Mouse (Mus musculus) inflammation-experienced regulatory T-cells, adult 6 months (primary cell): Measurements from ENCODE around the gene Atox1. TPM values are rescaled to one million over a fixed set of nuclear protein-coding genes. Genes with fewer than 3 reads are reported as not detected.

ENCODE experiments used
- ATAC-seq: one replicate; pipeline ENCODE4 v1.8.0; 2017
- polyA plus RNA-seq, 3 experiments: library from polyadenylated mRNA; unstranded; fragments of 100-300 nt; shearing (Covaris generic); gene quantifications; one replicate each; pipeline ENCODE4 v1.2.1; 2017

Gene Atox1
- polyA plus RNA-seq, 3 experiments from 2014 or later, result 193 to 267 (median 197) TPM

GRCm38 (mm10) chr11:55412680-55413415 is 48.2 kb downstream of the Atox1 start:
- no peak for ATAC-seq

GRCm38 (mm10) chr11:55412034-55412433 is 49.0 kb downstream of the Atox1 start:
- no peak for ATAC-seq

- ATAC-seq, result no peak
These were observed 50.5 kb downstream of the Atox1 start for GRCm38 (mm10) chr11:55410502-55410901.

DNA sequence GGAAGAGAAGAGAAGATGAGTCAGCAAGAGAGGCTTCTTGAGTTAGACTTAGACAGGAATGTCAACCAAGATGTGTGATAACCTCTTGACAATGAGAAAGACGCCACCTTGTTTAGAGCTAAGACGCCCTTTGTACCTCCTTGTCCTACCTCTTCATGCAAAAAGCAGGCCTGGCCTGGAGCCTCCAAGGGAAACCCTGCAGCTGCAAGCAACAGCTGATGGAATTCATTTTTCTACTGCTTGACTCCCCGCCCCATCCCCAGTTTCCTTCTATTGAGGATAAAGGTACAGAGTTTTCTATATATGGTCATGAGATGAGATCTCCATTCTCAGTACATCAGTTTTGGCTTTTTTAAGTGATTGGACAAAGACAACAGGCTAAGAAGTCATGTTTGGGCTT is 51.0 kb downstream of the Atox1 start:
- ATAC-seq, result no peak

DNA sequence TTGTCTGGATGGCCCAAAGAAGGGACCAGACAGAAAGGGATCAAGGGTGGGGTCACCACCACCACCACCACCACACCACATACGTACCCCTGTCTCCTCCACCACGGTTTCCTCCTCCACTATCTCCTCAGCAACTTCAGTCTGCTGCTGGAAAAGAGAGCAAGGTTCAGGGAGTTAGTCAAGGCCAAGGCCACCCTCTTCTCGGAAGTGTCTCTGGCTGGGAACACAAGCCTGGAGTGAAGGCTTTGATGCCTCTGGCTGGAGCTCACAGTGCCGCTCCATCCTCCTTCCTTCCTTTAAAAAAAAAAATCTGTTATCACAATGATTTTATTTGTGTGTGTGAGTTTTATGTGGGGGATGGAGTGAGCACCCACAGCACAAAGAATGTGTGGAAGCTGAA is 53.9 kb downstream of the Atox1 start:
- no peak for ATAC-seq

GRCm38 (mm10) chr11:55405601-55406469 is 55.2 kb downstream of the Atox1 start:
- ATAC-seq, result no peak

- ATAC-seq, result no peak
These were observed 56.2 kb downstream of the Atox1 start for GRCm38 (mm10) chr11:55404659-55405457.

- no peak for ATAC-seq
These were observed 60.2 kb downstream of the Atox1 start for GRCm38 (mm10) chr11:55400863-55401262.

DNA sequence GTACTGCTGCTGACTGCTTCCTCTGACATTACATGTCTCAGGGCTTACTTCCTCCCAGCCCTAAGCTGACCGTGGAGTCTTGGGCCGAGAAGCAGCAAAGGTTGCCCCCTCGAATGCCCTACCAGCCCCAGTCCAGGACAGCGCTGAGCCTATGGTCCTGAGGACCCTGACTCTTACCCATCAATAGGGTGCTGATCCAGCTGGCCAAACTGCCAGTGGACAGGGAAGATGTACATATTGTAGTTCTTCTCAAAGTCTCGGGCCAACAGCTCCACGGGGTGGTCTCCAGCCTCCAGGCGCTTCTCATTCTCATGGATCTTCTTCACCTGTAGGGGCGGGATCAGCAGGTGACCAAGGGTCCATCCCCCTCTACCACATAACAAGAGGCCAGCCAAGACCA is 62.7 kb downstream of the Atox1 start:
- no peak for ATAC-seq

DNA sequence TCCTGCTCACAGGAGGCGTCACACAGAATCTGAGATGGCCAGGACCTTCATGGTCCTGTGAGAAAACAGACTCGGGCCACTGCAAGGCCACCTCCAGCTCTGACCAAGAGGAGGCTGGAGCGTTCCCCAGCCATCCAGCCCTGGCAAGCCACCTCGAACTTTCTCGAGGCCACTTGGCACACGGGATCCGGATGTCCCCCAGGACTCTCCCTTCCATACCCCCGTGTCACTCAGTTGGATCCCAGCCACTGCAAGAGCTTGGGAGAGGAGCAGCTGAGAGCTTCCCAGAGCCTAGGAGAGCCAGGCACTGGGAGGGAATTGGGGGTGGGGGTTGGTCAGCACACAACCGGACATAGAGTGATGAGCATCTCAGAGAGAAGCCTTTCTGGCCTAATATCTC is 63.6 kb downstream of the Atox1 start:
- ATAC-seq, result no peak

DNA sequence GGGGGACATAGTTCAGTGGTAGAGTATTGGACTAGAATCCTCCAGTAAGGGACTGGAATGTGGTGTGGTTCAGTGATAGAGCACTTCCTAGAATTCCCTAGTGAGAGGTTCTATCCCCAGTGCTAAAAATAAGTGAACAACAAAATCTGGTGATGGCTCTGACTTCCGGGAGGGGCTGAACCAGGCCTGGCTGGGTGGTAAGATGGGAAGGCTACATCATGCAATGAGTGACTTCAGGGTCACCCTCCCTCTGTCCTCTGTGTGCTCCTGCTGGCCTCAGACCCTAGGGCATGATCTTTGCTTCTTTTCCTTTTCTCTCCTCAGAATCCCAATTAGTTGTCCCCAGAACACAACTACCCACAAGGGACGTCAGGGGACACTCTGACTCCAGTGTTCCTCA is 64.0 kb downstream of the Atox1 start:
- no peak for ATAC-seq

Other genes starting within 250 kb of the Atox1 start
- gene Fat2, start 124.7 kb downstream of the Atox1 start, polyA plus RNA-seq, result not detected
- gene Sparc, start 38.1 kb downstream of the Atox1 start, polyA plus RNA-seq, result not detected
- gene G3bp1, start 8.4 kb upstream of the Atox1 start, polyA plus RNA-seq, result 10 to 100 TPM; 63.4 to 72.4 (median 65.1) TPM
- not detected for gene Glra1, start 147.0 kb upstream of the Atox1 start, polyA plus RNA-seq